Mouse (Mus musculus) lung, adult 18-20 months (tissue): ENCODE data around the gene Ythdf1.
A peak's percentile ranks its signal among the peaks of the same experiment; 100 is the strongest.

ENCODE experiments used
- DNase-seq, 2 experiments: peaks; one replicate each; pipeline ENCODE4 v3.0.0; 2022; ENCODE audit warnings: mixed read lengths in 2 of 2

The Ythdf1 gene

DNA sequence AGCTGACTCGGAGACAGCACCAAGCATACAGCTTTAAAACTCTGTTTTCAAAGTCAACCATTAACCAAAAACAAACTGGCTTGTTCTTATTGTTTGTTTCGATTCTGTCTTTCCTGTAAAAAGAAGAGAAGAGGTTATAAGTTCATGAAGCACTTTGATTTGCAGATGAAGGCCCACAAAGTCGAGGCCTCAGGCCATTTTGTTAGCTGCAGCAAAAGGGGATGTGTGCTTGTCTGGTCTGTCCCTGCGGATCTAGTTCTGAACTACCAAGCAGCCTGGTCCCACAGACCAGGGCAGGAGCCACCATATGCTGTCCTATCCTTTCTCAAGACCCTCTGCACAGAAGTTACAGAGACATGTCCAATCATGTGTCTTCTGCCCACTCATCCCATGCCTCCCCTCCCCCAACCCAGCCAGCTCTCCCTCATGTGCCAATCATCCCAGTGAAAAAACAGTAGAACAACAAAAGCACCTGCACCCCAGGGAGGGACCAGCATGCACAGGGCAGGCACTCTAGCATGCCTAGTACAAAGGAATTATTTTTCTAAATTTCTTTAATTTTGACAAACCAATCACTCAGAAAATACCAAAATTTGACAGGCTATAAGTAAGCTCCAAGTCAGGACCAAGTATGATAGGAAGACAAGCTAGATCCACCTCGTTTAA is 15.1 kb downstream of the Ythdf1 start:
- no peak for DNase-seq

DNA sequence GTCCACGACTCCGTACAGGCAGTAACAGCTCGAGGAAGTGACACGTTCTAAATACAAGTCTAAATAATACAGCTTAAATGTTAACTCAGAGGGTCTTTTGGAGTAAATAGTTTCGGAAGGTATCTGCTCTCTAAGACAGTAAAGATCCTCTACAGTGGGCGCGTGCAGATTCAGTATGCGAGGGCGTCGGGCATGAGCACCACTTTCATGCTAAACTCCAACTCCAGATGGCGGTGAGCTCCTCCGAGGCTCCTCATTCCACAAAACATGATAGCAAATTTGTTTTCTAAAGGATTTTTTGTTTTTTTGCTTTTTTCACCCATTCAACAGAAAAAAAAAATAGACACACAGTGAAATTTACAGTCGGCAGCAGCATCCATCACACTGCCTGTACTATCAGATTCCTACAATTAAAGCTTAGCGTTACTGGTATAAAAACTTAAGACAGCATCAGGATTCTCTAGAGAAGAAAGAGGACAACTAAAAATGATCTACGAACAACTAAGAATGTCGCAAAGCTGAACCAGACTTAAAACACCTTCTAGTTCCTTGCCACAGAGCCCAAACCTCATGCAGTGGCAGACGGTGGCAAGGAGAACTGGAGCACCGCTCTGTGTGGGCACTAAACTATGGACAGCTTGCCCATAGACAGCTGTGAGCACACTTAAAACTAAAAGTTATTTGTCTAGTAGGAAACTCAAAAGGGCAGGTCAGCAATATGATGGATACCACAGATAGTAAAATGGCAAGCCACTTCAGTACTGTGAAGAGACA is 16.1 kb downstream of the Ythdf1 start:
- no peak for DNase-seq

DNA sequence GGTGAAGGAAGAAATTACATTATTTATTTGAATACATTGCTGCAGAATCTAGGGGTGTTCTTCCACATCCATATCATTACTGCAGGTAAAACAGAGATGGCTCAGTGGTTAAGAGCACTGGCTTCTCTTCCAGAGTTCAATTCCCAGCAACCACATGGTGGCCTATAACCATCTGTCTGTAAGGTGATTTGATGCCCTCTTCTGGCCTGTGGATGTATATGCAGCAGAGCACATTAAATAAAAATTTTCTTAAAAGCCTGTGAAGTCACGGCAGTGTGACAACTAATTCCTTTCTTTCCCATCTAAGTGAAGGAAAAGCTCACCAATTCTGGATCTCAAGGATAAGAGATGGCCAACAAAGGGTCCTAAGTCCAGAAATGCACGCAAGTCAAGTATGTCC is 18.7 kb downstream of the Ythdf1 start:
- no peak for DNase-seq

DNA sequence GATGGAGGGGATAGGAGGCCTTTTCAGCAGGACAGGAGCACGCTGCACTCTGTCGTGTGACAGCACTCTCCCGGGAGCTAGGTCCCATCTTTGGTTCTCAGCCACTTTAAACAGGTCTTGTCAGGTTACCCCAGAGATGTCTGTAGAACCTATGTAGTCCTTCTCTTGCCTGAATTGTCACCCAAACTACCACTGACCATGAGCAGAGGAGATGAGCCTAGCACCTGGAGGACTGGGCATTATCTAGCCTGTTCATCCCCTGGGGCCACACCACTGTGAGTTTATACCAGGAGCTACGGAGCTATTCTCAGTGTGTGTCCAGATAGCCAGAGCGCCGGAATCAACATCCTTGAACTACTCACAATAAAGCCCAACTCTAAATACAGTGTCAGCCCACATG is 22.9 kb downstream of the Ythdf1 start:
- no peak for DNase-seq

DNA sequence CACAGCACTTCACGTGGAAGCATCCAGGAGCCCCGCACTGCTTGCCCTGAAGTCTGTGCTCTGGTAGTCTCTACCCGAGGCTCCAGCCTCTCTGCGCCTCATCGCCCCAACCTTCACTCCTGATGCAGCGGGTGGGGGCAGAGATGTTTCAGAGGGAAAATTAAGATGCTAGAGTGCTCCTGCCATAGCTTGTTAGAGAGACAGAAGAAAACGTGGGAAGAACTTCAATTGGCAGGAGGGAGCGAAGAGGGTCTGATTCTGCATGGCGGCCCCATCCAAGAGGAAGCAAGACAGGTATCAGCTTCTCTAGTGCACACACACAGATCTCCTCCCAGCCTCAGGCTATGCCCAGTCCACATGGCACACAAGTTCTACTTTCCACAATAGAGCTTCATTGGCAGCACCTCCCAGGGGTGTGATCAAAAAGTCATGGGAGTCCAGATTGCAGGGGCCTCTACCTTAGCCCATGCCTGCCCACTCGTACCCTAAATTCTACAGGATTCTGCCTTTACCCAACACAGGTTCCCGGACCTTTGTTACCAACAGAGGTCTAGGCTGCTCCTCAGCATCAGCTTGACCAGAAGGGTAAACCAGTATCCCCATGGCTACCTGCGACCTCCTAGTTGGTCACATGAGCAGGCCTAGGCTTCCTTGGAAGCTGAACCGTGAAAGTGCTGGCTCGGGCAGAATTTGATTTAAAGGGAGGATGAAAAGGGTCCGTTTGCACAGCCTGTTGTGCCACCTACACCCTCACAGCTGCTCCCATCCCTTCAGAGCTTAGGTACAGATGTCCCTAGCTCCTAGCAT is 23.7 kb downstream of the Ythdf1 start:
- no peak for DNase-seq

DNA sequence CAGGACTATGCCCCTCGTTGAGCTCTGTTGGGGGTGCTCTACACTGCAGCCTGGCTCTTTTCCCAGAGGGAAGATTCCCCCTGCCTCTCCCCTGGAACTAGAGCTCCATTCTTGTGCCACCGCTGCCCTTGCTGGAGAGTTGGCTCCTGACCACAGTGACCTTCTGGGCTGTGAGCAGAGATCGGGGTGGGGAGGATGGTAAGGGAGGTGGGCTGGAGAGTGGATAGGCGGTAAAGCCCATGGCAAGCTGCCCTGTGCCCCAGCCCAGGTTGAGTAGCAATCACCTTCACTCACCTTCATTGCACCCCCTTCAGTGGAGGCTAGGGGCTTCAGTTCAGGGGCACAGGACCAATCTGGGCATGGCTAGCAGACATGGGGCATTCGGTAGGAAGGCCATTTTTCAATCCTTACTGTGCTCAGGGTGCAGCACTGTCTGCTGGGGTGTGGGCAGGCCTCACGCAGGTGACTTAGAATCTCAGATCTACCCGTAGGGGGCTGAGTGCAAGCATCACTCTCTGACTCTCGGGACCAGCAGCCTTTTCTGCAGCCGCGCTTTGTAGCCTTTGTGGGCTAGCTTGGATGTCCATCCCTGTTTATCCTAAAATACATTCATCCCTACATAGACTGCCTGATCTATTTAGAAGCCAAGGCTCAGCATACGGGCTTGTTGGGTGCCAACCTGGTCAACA is 24.8 kb downstream of the Ythdf1 start:
- no peak for DNase-seq

DNA sequence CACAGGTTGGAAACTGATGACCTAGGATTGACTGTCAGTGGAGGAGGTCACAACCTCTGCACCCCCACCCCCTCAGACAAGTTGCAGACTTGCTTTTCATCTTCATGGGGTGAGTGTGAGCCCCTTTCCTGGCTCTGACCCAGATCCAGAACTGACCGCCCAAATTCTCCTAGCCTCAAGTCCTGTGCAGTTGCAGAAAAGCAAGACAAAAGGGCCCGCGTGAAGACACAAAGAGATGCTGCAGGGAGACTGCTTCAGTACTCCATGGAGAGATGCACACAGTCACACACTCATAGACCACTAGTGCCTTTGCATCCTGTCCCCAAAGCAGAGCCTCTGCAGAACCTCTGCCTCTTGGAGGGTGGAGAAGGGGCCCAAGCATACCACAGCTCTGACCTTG is 25.4 kb downstream of the Ythdf1 start:
- no peak for DNase-seq

DNA sequence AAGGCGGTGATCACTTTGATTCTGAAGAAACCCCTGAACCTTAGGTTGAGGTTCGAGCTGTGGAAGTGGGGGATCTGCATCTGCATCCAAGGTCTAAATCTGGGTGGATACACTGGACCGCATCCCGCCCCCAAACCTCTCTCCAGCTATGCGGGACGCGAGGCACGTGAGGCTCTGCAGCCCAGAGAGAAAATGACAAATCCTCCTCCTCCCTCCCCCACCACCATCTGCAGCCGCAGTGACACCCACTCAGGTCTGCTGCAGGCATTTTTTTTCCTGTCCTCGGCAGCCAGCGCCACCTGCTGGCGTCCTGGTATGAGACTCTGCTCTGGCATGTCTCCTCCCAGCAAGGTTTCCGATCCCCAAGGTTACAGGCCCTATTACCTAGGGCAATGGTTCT is 26.0 kb downstream of the Ythdf1 start:
- peak; percentile 43 to 49 for DNase-seq

DNA sequence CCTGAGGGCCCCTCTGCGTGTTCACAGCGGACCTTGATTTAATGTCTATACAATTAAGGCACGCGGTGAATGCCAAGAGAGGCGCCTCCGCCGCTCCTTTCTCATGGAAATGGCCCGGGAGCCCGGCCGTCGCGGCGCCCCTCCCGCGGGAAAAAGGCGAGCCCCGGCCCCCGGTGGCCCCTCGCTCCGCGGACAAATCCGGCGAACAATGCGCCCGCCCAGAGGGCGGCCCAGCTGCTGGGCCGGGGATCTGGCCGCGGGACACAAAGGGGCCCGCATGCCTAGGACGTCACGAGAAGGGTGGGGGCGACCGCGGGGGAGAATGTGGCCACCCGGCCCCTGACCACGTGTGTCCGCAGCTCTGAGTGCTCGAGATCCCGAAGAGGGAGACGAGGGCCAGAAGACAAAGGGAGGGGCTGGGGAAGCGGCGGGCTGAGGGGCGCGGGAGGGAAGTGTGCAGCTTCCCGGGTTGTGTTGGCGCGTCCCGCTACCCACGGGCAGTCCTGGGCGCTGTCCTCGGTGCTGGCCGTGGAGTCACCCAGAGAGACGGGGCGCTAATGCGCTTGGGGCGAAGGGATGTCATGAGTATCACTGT is 26.6 kb downstream of the Ythdf1 start:
- peak in 1 of 2 experiments; percentile 24 for DNase-seq

DNA sequence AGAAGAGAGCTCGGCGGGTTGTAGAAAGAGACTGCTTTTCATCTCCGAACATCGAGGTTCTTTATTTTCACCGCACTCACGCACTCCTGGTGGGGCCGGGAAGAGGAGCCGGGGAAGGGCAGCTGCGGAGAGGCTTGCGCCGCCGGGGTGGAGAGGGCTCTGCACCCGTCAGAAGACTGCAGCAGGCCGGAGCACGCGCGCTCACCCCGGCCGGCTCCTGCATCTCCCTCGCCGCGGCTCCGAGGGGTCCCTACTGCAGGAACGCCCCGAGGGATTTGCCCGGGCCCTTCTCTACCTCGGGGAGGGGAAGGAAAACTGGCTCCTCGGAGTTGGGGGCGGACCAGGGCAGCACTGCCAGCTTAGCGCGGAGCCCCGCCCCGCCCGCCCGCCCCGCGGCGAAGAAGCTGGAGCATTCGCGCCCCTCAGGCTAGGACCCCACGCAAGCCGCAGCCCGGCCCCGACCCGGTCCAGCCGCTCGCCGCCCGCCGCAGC is 27.2 kb downstream of the Ythdf1 start:
- no peak for DNase-seq

DNA sequence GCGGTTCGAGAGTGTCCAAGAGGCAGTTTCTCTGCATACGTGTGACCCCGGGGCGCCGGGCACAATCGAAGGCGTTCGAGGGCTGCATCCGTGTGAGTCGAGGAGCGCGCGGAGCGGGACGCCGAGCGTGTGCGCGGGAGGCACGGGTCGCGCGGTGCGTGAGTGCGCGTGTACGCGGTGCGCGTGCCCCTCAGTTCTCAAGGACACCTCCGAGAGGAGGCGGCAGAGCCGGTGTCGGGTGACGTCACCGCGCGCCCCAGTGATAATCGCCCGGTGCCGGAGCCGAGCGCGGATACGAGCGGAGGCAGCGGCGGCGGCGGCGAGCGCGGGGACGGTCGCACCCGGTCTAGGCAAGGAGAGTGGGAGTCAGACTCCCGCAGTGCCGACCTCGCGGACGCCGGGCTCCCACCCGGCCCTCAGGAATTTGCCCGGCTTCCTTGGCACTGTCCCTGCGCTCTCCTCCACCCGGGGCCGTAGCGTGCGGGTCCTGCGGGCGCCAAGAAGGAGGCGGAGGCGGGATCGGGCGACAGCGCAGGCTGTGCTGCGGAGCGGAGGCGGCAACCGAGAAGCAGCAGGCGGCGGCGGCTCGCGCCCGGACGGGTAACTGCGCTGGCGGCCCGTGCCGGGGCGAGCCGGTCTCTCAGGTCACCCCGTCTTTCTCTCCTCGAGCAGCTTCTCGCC is 27.8 kb downstream of the Ythdf1 start:
- no peak for DNase-seq

DNA sequence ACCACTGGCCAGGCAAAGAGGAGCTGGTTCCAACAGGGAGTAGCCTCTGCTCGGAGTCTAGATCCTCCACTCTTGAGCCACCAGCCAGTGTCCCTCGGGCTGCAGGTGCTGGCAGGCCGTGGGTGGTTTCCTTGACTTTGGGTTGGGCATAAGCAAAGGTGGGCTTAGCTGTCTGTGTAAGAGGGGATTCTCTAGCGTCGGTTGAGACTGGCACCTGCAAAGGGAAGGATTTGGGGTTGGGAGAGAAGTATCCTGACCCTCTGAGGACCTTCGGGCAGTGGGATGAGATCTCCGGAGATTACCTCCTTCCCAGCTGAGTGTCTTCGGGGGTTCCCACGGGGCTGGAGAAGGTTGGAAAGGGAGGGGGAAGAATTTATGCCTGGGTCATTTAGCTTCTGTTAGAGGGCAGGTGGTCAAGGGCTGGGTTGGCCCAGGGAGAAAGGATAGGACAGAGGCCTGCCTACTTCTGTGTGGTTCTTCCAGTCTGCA is 28.9 kb downstream of the Ythdf1 start:
- DNase-seq: no peak

DNA sequence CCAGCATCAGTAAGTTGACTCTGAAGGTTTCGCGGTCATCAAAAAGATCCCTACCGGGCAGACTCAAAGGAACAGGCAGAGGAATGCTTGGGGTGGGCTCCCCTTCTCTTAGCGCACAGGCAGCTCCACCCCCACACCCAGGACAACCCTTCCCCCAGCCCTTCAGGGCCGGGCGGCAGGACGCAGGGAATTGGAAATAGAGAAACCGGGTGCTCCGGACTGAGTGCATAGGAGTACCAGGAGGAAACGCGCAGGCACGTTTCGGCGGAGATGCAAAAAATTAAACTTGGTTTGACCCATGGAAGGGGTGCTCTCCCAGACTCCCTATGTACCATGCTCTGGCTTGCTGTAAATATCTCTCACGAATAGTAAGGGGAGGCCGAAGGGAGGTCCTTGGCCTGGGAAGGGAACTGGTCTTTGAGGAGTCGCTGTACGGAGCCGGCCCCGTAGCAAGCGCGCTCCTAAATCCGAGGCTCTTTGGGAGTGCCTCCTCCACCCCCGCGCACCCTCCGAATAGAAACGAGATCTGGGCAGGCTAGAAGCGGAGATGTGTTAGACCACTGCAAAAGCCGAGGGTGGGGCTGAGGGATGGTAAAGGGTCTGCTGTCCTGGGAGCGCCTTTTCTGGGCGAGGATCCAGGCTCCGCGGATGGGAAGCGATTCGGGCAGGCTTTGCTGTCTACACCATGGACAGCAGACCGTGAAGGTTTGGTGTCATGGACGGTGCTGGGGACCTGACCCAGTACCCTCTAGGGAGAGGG is 29.5 kb downstream of the Ythdf1 start:
- no peak for DNase-seq

DNA sequence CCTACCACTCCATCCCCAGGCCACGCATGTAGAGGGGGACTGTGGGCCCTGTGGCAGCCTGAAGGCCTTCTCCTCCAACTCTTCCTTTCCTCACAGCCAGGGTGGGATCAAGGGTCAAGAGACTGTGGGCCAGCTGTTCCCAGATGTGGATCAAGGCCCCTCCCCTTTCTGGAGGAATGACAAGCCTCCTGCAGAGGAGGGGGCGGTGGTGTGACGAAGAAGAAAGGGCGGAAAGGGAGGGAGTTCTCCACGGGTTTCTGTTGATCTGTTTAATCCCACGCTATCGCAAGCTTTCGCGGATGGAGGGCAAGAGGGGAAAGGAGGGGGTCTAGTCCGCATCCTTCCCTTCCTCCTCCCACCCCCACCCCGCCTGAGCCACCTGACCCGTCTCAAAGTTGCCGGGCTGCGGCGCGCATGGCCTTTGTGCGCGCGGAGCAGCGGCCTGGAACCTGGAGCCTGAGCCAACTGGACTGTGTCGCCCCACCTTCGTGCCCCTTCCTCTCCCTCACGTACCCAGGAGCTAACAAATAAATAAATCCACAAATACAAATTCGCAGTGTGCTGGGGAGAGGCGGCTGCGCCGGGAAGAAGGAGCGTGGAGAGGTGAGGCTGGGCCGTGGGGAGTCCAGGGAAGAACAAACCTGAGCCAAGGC is 30.2 kb downstream of the Ythdf1 start:
- no peak for DNase-seq

DNA sequence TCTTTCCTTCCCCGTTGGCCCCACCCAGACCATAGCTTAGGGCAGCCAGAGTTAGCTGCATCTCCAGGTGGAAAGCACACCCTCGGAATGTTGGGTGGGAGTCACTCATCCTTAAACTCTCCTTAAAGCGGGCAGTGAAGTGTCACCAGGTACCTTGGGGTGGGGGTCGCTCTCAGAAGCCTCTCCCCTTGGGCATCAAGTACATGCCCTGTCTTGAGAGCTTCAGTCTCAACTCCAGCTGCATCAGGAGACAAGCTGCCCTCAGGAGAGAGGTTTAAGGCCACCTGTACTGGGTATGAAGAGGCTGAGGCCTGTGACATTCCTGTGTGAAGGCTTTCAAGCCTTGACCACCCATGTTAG is 30.8 kb downstream of the Ythdf1 start:
- DNase-seq: no peak

DNA sequence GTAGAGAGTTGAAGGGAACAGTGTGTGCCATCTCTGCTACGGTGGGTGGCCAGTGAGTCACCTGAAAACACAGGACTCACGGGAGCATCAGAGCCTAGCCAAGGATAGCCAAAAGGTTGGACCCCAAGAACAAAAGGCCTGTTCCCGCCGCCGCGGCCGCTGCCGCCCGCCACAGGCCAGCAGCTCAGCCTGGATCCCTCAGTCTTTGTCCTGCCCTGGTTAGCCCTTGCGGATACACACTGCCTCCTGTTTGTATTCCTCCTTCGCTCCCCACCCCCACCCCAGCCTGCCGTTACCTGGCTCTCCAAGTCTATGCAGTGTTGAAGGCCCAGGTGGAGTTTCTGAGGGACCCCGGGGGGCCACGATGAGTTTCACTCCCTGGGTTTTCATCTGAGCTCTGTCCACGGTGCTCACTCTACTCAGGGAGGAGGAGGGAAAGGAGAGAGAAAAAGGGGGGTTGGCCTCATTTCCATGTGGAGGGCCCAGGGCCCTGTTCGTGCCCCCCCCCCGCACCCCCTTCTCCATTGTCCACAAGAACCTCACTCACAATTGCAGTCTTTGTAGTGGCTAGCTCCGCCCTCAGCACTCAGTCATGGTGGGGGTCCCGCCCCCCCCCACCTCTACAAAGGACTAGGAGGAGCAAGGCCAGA is 31.4 kb downstream of the Ythdf1 start:
- DNase-seq: no peak

DNA sequence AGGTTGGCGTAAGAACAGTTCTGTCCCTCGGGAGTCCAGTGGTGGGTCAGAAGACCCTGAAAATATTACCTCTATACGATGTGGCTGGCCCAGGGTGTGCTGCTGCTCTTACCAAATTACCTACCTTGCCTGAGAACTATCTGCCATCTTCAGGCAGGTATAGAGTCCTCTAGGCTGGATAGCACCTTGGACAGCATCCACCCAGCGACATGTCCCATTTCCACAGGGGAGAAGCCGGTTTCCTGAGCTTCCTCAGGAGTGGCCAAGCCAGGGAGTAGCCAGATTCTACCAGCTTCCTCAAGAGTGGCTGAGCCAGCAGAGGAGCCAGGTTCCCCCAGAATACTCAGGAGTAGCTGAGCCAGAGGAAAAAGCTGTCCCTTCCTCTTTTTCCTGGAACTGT is 35.5 kb downstream of the Ythdf1 start:
- no peak for DNase-seq

DNA sequence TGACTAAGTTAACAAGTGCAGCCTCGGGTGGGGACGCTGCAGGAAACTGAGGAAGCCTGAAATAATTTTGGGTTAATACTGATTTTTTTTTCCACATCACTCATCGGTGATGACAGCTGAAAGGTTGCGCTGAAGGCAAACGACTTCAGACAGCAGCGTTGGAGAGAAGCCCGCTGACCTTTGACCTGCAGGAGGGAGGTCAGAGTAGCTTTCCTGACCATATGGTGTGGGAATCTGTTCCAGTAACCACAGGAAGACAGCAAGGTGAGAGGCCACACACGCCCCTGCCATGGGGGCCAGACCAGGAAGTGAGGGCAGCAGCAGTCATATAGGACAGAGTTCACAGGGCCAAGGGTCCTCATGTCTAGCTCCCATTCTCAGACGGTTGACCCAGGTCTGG is 39.5 kb downstream of the Ythdf1 start:
- no peak for DNase-seq

DNA sequence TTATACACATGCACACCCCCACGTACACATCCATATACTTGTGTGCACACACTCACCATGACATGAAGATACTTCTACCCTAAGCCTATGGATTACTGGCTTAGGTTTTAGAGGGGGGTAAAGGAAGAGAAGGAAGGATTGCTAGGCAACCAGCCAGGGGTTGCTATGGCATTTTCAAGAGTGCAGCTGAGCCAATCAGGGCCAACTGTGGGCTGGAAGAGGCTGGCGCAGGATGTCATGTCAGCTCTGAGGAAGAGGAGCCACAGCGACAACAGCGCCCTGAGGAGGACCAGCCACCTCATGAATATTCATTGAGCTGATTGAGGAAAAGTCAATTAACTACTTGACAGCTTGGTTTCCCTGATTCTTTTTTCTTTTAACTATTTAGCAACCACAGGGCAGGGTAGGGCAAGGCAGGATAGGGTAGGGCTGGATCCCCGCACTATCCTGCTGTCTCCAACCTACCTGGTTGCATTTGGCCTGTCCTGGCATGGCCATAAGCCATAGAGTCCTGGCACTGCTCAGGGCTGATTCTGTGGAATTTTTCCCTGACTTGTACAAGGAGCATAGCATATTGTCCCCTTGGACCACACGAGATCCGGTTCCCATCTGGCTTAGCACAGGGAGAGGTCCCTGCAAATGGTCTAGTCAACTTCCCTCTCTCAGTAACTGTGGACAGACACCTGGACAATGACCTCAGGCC is 41.2 kb downstream of the Ythdf1 start:
- no peak for DNase-seq
